Mouse (Mus musculus) CH12.LX (cell line): ENCODE measurements around the gene Gmfg. TPM values are rescaled to one million over a fixed set of nuclear protein-coding genes. Genes with fewer than 3 reads are reported as not detected.
A peak's percentile ranks its signal among the peaks of the same experiment; 100 is the strongest.

ENCODE experiments used
- DNase-seq: peaks from one replicate; pipeline ENCODE4 v3.0.0-alpha.2; 2013; ENCODE audit errors: extremely low read depth
- H3K27ac ChIP-seq: 2 replicates; pipeline ENCODE4 v1.5.1; 2012; ENCODE audit warnings: low read depth, mild to moderate bottlenecking, control low read depth, moderate library complexity; ENCODE audit not compliant: insufficient read depth
- H3K27me3 ChIP-seq: replicated peaks from 2 replicates; pipeline ENCODE3; 2012; ENCODE audit warnings: inconsistent platforms
- H3K36me3 ChIP-seq, 2 experiments: replicated peaks in 1 of 2; 2 replicates each; pipeline versions ENCODE3 to v1.6.1; 2012; ENCODE audit warnings: inconsistent platforms in 1 of 2, low read length in 1 of 2, mild to moderate bottlenecking in 1 of 2, mixed read lengths in 1 of 2, moderate library complexity in 1 of 2; ENCODE audit not compliant: control insufficient read depth in 1 of 2, insufficient read depth in 1 of 2
- H3K4me1 ChIP-seq, 2 experiments: 2 replicates each; pipeline ENCODE4 v1.6.1; 2012; ENCODE audit warnings: inconsistent platforms in 1 of 2, moderate library complexity in 1 of 2; ENCODE audit not compliant: insufficient read depth in 2 of 2, control insufficient read depth in 1 of 2
- H3K4me2 ChIP-seq: 2 replicates; pipeline ENCODE4 v1.6.1; 2012; ENCODE audit warnings: low read depth, mild to moderate bottlenecking, control low read depth; ENCODE audit not compliant: poor library complexity, insufficient read depth, severe bottlenecking
- H3K4me3 ChIP-seq, 3 experiments: fragments of 150-350 bp in 1 of 3; sonication (generic) in 1 of 3; replicated peaks in 1 of 3; 2 replicates each; pipeline versions ENCODE3 to v1.5.1; 2011 to 2012; ENCODE audit warnings: low read depth in 2 of 3, low read length in 2 of 3, mild to moderate bottlenecking in 2 of 3, moderate library complexity in 2 of 3, control low read depth in 1 of 3, improper control_type of control experiment in 1 of 3, inconsistent platforms in 1 of 3, mixed read lengths in 1 of 3; ENCODE audit not compliant: poor library complexity in 1 of 3
- H3K79me2 ChIP-seq: replicated peaks from 2 replicates; pipeline ENCODE4 v1.6.1; 2012; ENCODE audit warnings: mild to moderate bottlenecking, moderate library complexity; ENCODE audit not compliant: control insufficient read depth, poor library complexity, insufficient read depth, severe bottlenecking; ENCODE audit errors: extremely low read depth
- H3K9ac ChIP-seq: 2 replicates; pipeline ENCODE4 v1.6.1; 2012; ENCODE audit warnings: low read depth, mild to moderate bottlenecking, control low read depth, moderate library complexity; ENCODE audit not compliant: insufficient read depth
- H3K9me3 ChIP-seq: replicated peaks from 2 replicates; pipeline ENCODE3; 2012; ENCODE audit warnings: low read length, inconsistent platforms, mixed read lengths
- HCFC1 ChIP-seq: IDR thresholded peaks from 2 replicates; pipeline ENCODE4 v1.6.1; 2012; ENCODE audit warnings: low read depth, mild to moderate bottlenecking, inconsistent platforms, low read length, improper control_type of control experiment
- JUND ChIP-seq: conservative IDR thresholded peaks from 2 replicates; pipeline ENCODE4 v1.6.1; 2011; ENCODE audit warnings: low read depth, low read length, improper control_type of control experiment
- MAZ ChIP-seq: IDR thresholded peaks from 2 replicates; pipeline ENCODE4 v1.6.1; 2012; ENCODE audit warnings: low read depth, mild to moderate bottlenecking, inconsistent platforms, low read length, improper control_type of control experiment, moderate library complexity
- MXI1 ChIP-seq: IDR thresholded peaks from 2 replicates; pipeline ENCODE4 v1.6.1; 2011; ENCODE audit warnings: mild to moderate bottlenecking, low read depth, low read length, improper control_type of control experiment
- NRF1 ChIP-seq: IDR thresholded peaks from 2 replicates; pipeline ENCODE4 v1.6.1; 2014; ENCODE audit warnings: low read depth, mild to moderate bottlenecking, inconsistent platforms, low read length, improper control_type of control experiment, moderate library complexity
- RAD21 ChIP-seq: IDR thresholded peaks from 2 replicates; pipeline ENCODE4 v1.6.1; 2011; ENCODE audit warnings: low read depth, mild to moderate bottlenecking, low read length, improper control_type of control experiment, moderate library complexity
- SIN3A ChIP-seq: IDR thresholded peaks from 2 replicates; pipeline ENCODE4 v1.6.1; 2012; ENCODE audit warnings: low read length, improper control_type of control experiment, inconsistent platforms
- TBP ChIP-seq: conservative IDR thresholded peaks from 2 replicates; pipeline ENCODE4 v1.6.1; 2011; ENCODE audit warnings: low read depth, low read length, improper control_type of control experiment
- USF2 ChIP-seq: conservative IDR thresholded peaks from 2 replicates; pipeline ENCODE4 v1.6.1; 2011; ENCODE audit warnings: low read depth, low read length, improper control_type of control experiment
- ZMIZ1 ChIP-seq: IDR thresholded peaks from 2 replicates; pipeline ENCODE4 v1.6.1; 2012; ENCODE audit warnings: low read depth, mild to moderate bottlenecking, inconsistent platforms, low read length, improper control_type of control experiment
- dilution Hi-C: fragments of 300-500 bp; cut with MboI; formaldehyde crosslinking; loops from 2 replicates; pipeline ENCODE4 v1.14.3; 2020; ENCODE audit warnings: low sequenced_read_pairs; ENCODE audit not compliant: extremely low pct_unique_long_range_greater_than_20kb, extremely low pct_ligation_motif_present
- in situ Hi-C: fragments of 300-500 bp; cut with MboI; formaldehyde crosslinking; loops from 3 replicates; pipeline ENCODE4 v1.14.3; 2019; ENCODE audit warnings: low sequenced_read_pairs, low pct_ligation_motif_present, low pct_unique_long_range_greater_than_20kb, mixed read lengths
- polyA plus RNA-seq: library from polyadenylated mRNA; unstranded; fragments of >175 nt; gene quantifications from 2 replicates; pipeline ENCODE4 v1.2.1, GENCODE M21; 2012; ENCODE audit warnings: low read depth; ENCODE audit not compliant: insufficient read length
- total RNA-seq, 2 experiments: library from RNA; depleted of rRNA; stranded (reverse); fragments of 300-350 nt in 1 of 2; fragments of >200 nt in 1 of 2; gene quantifications; 2 replicates each; pipeline ENCODE4 v1.2.3; 2012 to 2014

Gmfg gene
- total and polyA plus RNA-seq, 3 experiments = 45.1 to 87.9 (median 52.3) TPM

- H3K79me2 ChIP-seq = no peaks in the 10 kb centered on the region
- peak within 1 kb of the TSS; percentile 71 for H3K9ac ChIP-seq
- no peaks in the 10 kb centered on the region for H3K9me3 ChIP-seq
- H3K27ac ChIP-seq = no peak within 1 kb of the TSS
- peaks cover 0 to 4% of the 10 kb centered on the region in 2 experiments for H3K36me3 ChIP-seq
- H3K4me2 ChIP-seq = peak within 1 kb of the TSS; percentile 90
- peaks cover 29% of the 10 kb centered on the region for H3K27me3 ChIP-seq
- H3K4me1 ChIP-seq = peaks cover 2 to 5% of the 10 kb centered on the region in 2 experiments; a peak in 2 of 4 replicates
- no peak for DNase-seq
- peak within 1 kb of the TSS; percentile 35 to 98 (median 56) for H3K4me3 ChIP-seq
- dilution Hi-C loops = no loop called here
- TF ChIP-seq NRF1 (peak; percentile 16; the same call in 1 of the 2 replicates), JUND (no peak)
- in situ Hi-C loops = loop anchor here (5.0 kb wide), 1 partner anchor 141 kb away; no protein-coding TSS in a partner anchor
These were observed 14.5 kb downstream of the Gmfg start, which contains the start of gene Lrfn1 for GRCm38 (mm10) chr7:28451531-28452360. TSS of gene Lrfn1 (plus strand) at chr7:28451980.

GRCm38 (mm10) chr7:28452361-28453005, 15.2 kb downstream of the Gmfg start:
- H3K4me3 ChIP-seq = peak overlapping the region; percentile 35 to 98 (median 56)
- H3K27ac ChIP-seq = no peak overlapping the region
- TF ChIP-seq HCFC1 (no peak), ZMIZ1 (no peak), TBP (no peak)
- TF ChIP-seq, all 38 proteins: peak for 0
- Histone ChIP-seq H3K4me1 (0 out of 4 replicates have a peak, but pooled peaks cover 0 to 2% of the 10 kb centered on the region in 2 experiments), H3K36me3 (peaks cover 0 to 2% of the 10 kb centered on the region in 2 experiments), H3K4me2 (peak overlapping the region; percentile 90), H3K27me3 (peaks cover 29% of the 10 kb centered on the region), H3K79me2 (no peaks in the 10 kb centered on the region), H3K9ac (peak overlapping the region; percentile 71), H3K9me3 (no peaks in the 10 kb centered on the region)
- in situ Hi-C loops (loop anchor here (5.0 kb wide), 1 partner anchor 140 kb away; no protein-coding TSS in a partner anchor), dilution Hi-C loops (no loop called here)
- no peak for DNase-seq

DNA sequence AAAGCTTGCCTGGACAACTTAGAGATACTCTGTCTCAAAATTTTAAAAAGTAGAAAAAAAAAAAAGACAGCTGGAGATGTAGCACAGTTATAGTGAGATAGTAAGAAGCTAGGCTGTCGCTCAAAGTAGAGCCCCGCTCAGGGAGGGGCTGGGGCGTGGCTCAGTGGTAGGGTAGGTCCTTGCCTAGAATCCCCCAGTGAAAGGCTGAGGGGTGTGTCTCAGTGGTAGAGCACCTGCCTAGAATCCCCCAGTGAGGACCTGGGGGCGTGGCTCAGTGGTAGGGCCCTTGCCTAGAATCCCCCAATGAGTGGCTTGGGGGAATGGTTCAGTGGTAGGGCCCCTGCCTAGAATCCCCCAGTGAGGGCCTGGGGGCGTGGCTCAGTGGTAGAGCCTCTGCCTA, 23.1 kb downstream of the Gmfg start:
- in situ Hi-C loops (no loop called here), dilution Hi-C loops (no loop called here)
- TF ChIP-seq MAZ = no peak
- no peak for TF ChIP-seq USF2
- no peak for TF ChIP-seq RAD21
- no peak for TF ChIP-seq JUND
- TF ChIP-seq SIN3A = no peak
- no peak for TF ChIP-seq MXI1
- DNase-seq = no peak
- Histone ChIP-seq H3K27me3 (no peaks in the 10 kb centered on the region), H3K4me1 (peaks cover 7 to 22% of the 10 kb centered on the region in 2 experiments; a peak in 3 of 4 replicates), H3K27ac (no peak overlapping the region), H3K9me3 (no peaks in the 10 kb centered on the region), H3K79me2 (no peaks in the 10 kb centered on the region), H3K4me3 (no peak overlapping the region), H3K4me2 (no peak overlapping the region), H3K9ac (no peak overlapping the region), H3K36me3 (peaks cover 10 to 16% of the 10 kb centered on the region in 2 experiments)
